Mouse (Mus musculus): ENCODE measurements at regions not wholly inside any gene's neighbourhood (a gene's known extent, or its start where the extent isn't known, plus 50 kb on each side); places are given as distances from the start of the nearest gene placed in this dataset.

DNA sequence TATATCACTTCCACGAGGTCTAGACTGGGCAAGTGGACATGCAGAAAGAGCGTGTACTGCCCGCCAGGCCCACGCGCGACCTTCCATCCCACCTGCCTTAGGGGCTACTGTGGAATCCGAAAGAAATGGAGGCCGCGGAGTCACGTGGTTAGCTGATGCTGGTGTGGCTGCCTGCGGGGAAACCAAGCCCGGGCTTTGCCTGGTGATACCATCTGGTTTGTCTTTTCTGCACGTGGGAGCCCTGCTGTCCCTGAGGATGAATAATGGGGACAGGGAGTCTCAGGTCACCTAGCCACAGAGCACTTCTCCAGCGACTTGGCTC, 86.2 kb downstream of the 2410131K14Rik start:
- TF ChIP-seq CTCF (IDR thresholded peaks at IDR 0.05; ENCODE audit: borderline replicate concordance, insufficient read depth, low read length) (no peak), POLR2A (IDR thresholded peaks at IDR 0.05; ENCODE audit: low read depth, low read length) (no peak)
